Mouse (Mus musculus) forebrain, embryonic 13.5 days (tissue): ENCODE measurements at regions not wholly inside any gene's neighbourhood (a gene's known extent, or its start where the extent isn't known, plus 50 kb on each side); places are given as distances from the start of the nearest gene placed in this dataset.
"Not testable (repeated sequence)": the region's sequence is repeated elsewhere in the genome, so short reads cannot be mapped to it uniquely, and the experiment has no call there.

Experiments used
- ATAC-seq: fragments of 200-750 bp; cut with Nextera tagmentation; 2 replicates; pipeline ENCODE4 v1.8.0; 2017
- H3K27ac ChIP-seq: fragments of 300-500 bp; sonication (generic); 2 replicates; pipeline ENCODE4 v1.5.1; 2015; ENCODE audit warnings: inconsistent platforms, mild to moderate bottlenecking, moderate library complexity
- H3K27me3 ChIP-seq: fragments of 300-500 bp; sonication (generic); 2 replicates; pipeline ENCODE4 v1.6.1; 2015; ENCODE audit warnings: mild to moderate bottlenecking, inconsistent platforms
- H3K36me3 ChIP-seq: fragments of 300-500 bp; sonication (generic); 2 replicates; pipeline ENCODE4 v1.6.1; 2015; ENCODE audit warnings: mild to moderate bottlenecking, inconsistent platforms; ENCODE audit not compliant: poor library complexity, severe bottlenecking
- H3K4me1 ChIP-seq: fragments of 300-500 bp; sonication (generic); 2 replicates; pipeline ENCODE4 v1.6.1; 2015; ENCODE audit warnings: inconsistent platforms
- H3K4me2 ChIP-seq: fragments of 300-500 bp; sonication (generic); 2 replicates; pipeline ENCODE4 v1.6.1; 2015; ENCODE audit warnings: inconsistent platforms, mild to moderate bottlenecking, moderate library complexity
- H3K4me3 ChIP-seq: fragments of 300-500 bp; sonication (generic); 2 replicates; pipeline ENCODE4 v1.5.1; 2015; ENCODE audit warnings: mild to moderate bottlenecking, inconsistent platforms
- H3K9ac ChIP-seq: fragments of 300-500 bp; sonication (generic); 2 replicates; pipeline ENCODE4 v1.6.1; 2015; ENCODE audit warnings: mild to moderate bottlenecking, inconsistent platforms
- H3K9me3 ChIP-seq: fragments of 300-500 bp; sonication (generic); replicated peaks from 2 replicates; pipeline ENCODE4 v1.6.1; 2016; ENCODE audit warnings: inconsistent platforms
- WGBS: fragments of 180-500 bp; shearing (Covaris S2); methylation state at CpG from one replicate; pipeline ENCODE4 v1.1.7; 2015; 5-methylcytosine and 5-hydroxymethylcytosine counted together

GRCm38 (mm10) chr10:111354607-111355006 lies 56.1 kb downstream of the Bbs10 start:
- no peak overlapping the region for H3K4me2 ChIP-seq
- H3K27ac ChIP-seq, result no peak overlapping the region
- H3K36me3 ChIP-seq, result no peaks in the 10 kb centered on the region
- H3K4me1 ChIP-seq, result peaks cover 4% of the 10 kb centered on the region; the same call in 1 of the 2 replicates
- no peak overlapping the region for H3K9ac ChIP-seq
- no peaks in the 10 kb centered on the region for H3K27me3 ChIP-seq
- no peaks in the 10 kb centered on the region for H3K9me3 ChIP-seq
- 49% methylated on average over 8 of the region's 8 CpGs for WGBS
- ATAC-seq, result peak; percentile 81
- no peak overlapping the region for H3K4me3 ChIP-seq

- H3K27ac ChIP-seq, H3K4me1 ChIP-seq, H3K36me3 ChIP-seq, H3K9me3 ChIP-seq, ATAC-seq, H3K4me3 ChIP-seq, H3K9ac ChIP-seq, H3K4me2 ChIP-seq, H3K27me3 ChIP-seq: not testable (repeated sequence)
- WGBS, result 85% methylated on average over 1 of the region's 1 CpGs
Measured at GRCm38 (mm10) chr10:111358340-111358739, 59.9 kb downstream of the Bbs10 start.

- H3K4me2 ChIP-seq, result no peak overlapping the region
- no peak for ATAC-seq
- H3K27me3 ChIP-seq, result no peaks in the 10 kb centered on the region
- H3K4me1 ChIP-seq, result peaks cover 14% of the 10 kb centered on the region; the same call in 1 of the 2 replicates
- 90% methylated on average over 18 of the region's 18 CpGs for WGBS
- H3K9ac ChIP-seq, result no peak overlapping the region
- no peaks in the 10 kb centered on the region for H3K9me3 ChIP-seq
- no peaks in the 10 kb centered on the region for H3K36me3 ChIP-seq
- H3K4me3 ChIP-seq, result no peak overlapping the region
- no peak overlapping the region for H3K27ac ChIP-seq
Measured at GRCm38 (mm10) chr10:111361749-111362435, 63.4 kb downstream of the Bbs10 start.

- H3K4me2 ChIP-seq, result peak overlapping the region; percentile 15
- no peaks in the 10 kb centered on the region for H3K27me3 ChIP-seq
- H3K36me3 ChIP-seq, result no peaks in the 10 kb centered on the region
- WGBS, result 9% methylated on average over 14 of the region's 14 CpGs
- peak; percentile 61; the same call in 1 of the 2 replicates for ATAC-seq
- H3K4me3 ChIP-seq, result no peak overlapping the region
- peaks cover 14% of the 10 kb centered on the region; the same call in 1 of the 2 replicates for H3K4me1 ChIP-seq
- no peaks in the 10 kb centered on the region for H3K9me3 ChIP-seq
- no peak overlapping the region for H3K9ac ChIP-seq
- no peak overlapping the region for H3K27ac ChIP-seq
Measured at GRCm38 (mm10) chr10:111363729-111364617, 65.5 kb downstream of the Bbs10 start.

- no peak overlapping the region for H3K4me3 ChIP-seq
- H3K9me3 ChIP-seq, result no peaks in the 10 kb centered on the region
- H3K4me2 ChIP-seq, result no peak overlapping the region
- H3K27ac ChIP-seq, result no peak overlapping the region
- H3K4me1 ChIP-seq, result peaks cover 14% of the 10 kb centered on the region; the same call in 1 of the 2 replicates
- no peak overlapping the region for H3K9ac ChIP-seq
- 69% methylated on average over 5 of the region's 5 CpGs for WGBS
- H3K27me3 ChIP-seq, result no peaks in the 10 kb centered on the region
- no peaks in the 10 kb centered on the region for H3K36me3 ChIP-seq
- no peak for ATAC-seq
Measured at GRCm38 (mm10) chr10:111365011-111365410, 66.5 kb downstream of the Bbs10 start.

GRCm38 (mm10) chr10:111369046-111369445 lies 70.6 kb downstream of the Bbs10 start:
- WGBS, result 78% methylated on average over 3 of the region's 3 CpGs
- H3K9me3 ChIP-seq, result not testable (repeated sequence)

GRCm38 (mm10) chr10:111378047-111378618 lies 79.7 kb downstream of the Bbs10 start:
- ATAC-seq, result no peak
- H3K36me3 ChIP-seq, result no peaks in the 10 kb centered on the region
- no peak overlapping the region for H3K27ac ChIP-seq
- no peak overlapping the region for H3K4me3 ChIP-seq
- no peak overlapping the region for H3K9ac ChIP-seq
- H3K27me3 ChIP-seq, result no peaks in the 10 kb centered on the region
- H3K9me3 ChIP-seq, result no peaks in the 10 kb centered on the region
- 42% methylated on average over 11 of the region's 11 CpGs for WGBS
- peaks cover 14% of the 10 kb centered on the region for H3K4me1 ChIP-seq
- no peak overlapping the region for H3K4me2 ChIP-seq

More at GRCm38 (mm10) chr10:111369046-111369445, 70.6 kb downstream of the Bbs10 start:
- not testable (repeated sequence) for H3K4me3 ChIP-seq, H3K27ac ChIP-seq, H3K4me2 ChIP-seq, ATAC-seq, H3K4me1 ChIP-seq, H3K27me3 ChIP-seq, H3K36me3 ChIP-seq, H3K9ac ChIP-seq

- peaks cover 14% of the 10 kb centered on the region for H3K4me1 ChIP-seq
- no peaks in the 10 kb centered on the region for H3K36me3 ChIP-seq
- peak overlapping the region; percentile 16; the same call in 1 of the 2 replicates for H3K9ac ChIP-seq
- H3K27ac ChIP-seq, result no peak overlapping the region
- H3K4me3 ChIP-seq, result no peak overlapping the region
- H3K27me3 ChIP-seq, result no peaks in the 10 kb centered on the region; the same call in 1 of the 2 replicates
- WGBS, result 65% methylated on average over 15 of the region's 15 CpGs
- peak; percentile 75 for ATAC-seq
- H3K9me3 ChIP-seq, result no peaks in the 10 kb centered on the region
- H3K4me2 ChIP-seq, result no peak overlapping the region; the same call in 1 of the 2 replicates
Measured at GRCm38 (mm10) chr10:111381689-111382088, 83.2 kb downstream of the Bbs10 start.

- Histone ChIP-seq H3K9ac (peak overlapping the region; percentile 16; the same call in 1 of the 2 replicates), H3K27me3 (no peaks in the 10 kb centered on the region; the same call in 1 of the 2 replicates), H3K4me3 (no peak overlapping the region), H3K36me3 (no peaks in the 10 kb centered on the region), H3K27ac (no peak overlapping the region), H3K4me2 (no peak overlapping the region; the same call in 1 of the 2 replicates), H3K9me3 (no peaks in the 10 kb centered on the region), H3K4me1 (peaks cover 14% of the 10 kb centered on the region)
- ATAC-seq, result peak; percentile 71
- WGBS, result 25% methylated on average over 4 of the region's 4 CpGs
Measured at GRCm38 (mm10) chr10:111382206-111382930, 83.9 kb downstream of the Bbs10 start.

- H3K27ac ChIP-seq, result no peak overlapping the region
- H3K9ac ChIP-seq, result no peak overlapping the region
- no peaks in the 10 kb centered on the region; the same call in 1 of the 2 replicates for H3K27me3 ChIP-seq
- 89% methylated on average over 9 of the region's 9 CpGs for WGBS
- H3K9me3 ChIP-seq, result no peaks in the 10 kb centered on the region
- H3K4me2 ChIP-seq, result no peak overlapping the region
- peaks cover 27% of the 10 kb centered on the region for H3K4me1 ChIP-seq
- ATAC-seq, result no peak
- H3K36me3 ChIP-seq, result no peaks in the 10 kb centered on the region
- H3K4me3 ChIP-seq, result no peak overlapping the region
Measured at GRCm38 (mm10) chr10:111385561-111385960, 87.1 kb downstream of the Bbs10 start.

GRCm38 (mm10) chr10:111387869-111388538 lies 85.0 kb upstream of the Nap1l1 start:
- 0 out of 2 replicates have a peak, but pooled peaks have one; percentile 1 for ATAC-seq
- Histone ChIP-seq H3K9ac (0 out of 2 replicates have a peak overlapping the region, but pooled peaks have one; percentile 6), H3K27me3 (no peaks in the 10 kb centered on the region; the same call in 1 of the 2 replicates), H3K4me1 (peaks cover 19% of the 10 kb centered on the region), H3K4me2 (peak overlapping the region; percentile 28), H3K4me3 (peak overlapping the region; percentile 7; the same call in 1 of the 2 replicates), H3K36me3 (no peaks in the 10 kb centered on the region), H3K27ac (no peak overlapping the region), H3K9me3 (no peaks in the 10 kb centered on the region)
- 31% methylated on average over 18 of the region's 18 CpGs for WGBS
